Mouse (Mus musculus): ENCODE results near the gene Pla2g3.

Pla2g3 gene

DNA sequence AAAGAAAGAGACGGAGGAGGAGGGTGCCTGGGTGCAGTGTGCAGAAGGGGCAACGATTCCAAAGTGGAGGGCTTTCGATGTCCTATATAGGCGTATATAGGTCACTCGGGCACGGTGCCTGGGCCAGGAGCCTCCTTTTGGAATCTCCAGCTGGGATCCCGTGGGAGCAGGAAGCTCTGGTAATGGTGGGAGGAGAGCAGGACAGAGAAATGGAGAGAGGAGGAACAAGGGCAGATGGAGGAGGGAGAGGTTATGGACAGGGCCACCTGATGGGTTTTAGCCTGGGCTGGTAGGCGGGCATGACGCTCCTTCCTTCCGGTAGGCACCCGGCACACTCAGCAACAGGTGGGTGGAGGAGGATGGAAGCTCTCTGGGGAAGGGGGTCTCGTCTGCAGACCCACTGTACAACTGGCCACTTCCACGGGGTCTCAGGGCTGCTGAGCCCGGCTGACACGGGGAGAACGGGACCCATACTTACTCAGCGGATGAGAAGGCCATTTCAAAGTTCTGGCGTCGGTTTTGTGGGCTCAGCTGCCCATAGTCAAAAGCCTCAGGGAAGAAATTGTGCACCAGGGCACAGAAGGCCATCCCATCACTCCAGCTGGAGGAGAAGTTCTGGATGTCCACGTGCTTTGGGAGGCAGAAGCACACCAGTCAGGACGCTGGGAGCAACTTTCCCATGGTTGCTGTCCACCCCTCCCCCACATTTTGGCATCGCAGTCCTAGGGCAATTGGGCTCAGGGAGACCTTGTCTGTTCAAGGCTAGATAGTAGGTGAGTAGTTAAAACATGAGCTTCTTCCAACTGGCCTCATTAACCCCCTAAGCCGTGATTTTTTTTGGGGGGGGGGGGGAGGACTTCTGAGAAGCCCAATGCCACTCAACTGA is 33.5 kb downstream of the Pla2g3 start:
- DNase-seq = no peak

DNA sequence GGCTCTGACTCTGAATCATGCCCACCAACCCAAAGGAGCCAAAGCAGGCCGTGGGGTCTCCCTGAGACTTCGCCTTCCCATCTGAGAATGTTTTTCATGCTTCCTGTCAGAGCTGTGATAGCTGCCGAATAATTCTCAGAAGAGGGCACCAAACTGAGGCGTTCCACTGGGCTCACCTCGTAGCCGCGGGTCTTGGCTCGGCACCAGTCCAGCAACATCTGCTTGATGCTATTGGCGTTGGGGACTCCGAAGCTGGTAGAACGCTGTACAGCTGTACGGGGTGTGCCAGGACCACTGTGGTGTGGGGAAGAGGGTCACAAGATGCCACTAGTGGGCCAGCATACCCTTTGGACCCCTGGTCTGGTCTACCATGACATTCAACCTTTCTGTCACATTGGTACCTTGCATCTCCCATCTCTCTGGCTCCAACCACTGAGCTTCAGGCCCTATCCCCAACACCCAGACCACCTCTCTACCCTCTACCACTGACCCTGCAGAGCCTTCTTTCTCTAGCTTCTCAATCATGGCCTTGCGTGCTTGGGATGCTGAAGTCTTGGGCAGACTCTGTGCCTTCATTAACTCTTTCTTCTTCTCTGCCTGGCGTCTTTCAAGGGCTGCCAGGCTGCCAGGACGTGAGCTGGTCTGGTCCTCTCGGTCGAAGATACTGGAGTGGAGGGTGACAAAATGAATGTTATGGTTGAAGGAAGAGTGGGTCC is 34.4 kb downstream of the Pla2g3 start:
- no peak for DNase-seq

GRCm38 (mm10) chr11:3523840-3524582 is 35.9 kb downstream of the Pla2g3 start:
- no peak for DNase-seq

- no peak for DNase-seq
Observed at GRCm38 (mm10) chr11:3525560-3525959, 37.5 kb downstream of the Pla2g3 start.

DNA sequence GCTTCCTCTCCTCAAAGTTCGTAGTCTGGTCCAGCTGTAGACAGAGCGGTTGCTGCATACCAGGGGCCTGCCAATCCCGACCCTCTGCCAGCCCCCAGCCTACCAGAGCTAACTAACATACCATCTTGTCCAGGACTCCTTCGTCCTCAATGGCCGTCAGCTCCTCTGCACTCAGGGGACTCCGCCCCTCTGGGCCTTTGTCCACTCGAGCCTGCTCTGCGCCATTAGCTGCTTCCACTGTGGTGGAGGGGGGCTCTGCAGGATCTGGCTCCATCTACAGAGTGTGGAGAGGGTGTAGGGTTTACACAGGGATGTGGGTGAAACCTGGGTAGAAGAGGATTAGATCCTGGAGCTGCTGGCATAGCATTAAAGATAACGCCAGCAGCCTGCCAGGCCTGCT is 38.1 kb downstream of the Pla2g3 start:
- DNase-seq = no peak

- DNase-seq = no peak
Observed at GRCm38 (mm10) chr11:3526979-3527738, 39.1 kb downstream of the Pla2g3 start.

DNA sequence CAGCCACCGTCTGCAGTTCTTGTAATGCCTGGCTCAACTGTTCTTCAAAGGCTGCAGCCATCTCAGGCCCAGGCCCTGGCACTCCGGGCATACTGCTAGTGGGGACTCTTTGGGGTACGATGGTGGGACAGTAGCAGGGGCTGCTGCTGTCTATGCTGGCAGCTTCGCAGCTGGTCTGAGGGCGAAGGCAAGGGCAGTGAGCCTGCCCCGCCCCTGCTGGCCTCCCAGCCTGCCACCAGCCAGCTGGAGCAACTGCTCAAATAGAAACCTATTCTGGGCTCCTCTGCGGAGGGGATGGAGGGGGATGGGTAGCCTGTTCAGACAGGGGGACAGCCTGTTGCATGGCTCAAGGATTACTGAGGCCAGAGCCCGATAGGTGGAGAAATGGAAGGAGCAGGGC is 39.7 kb downstream of the Pla2g3 start:
- no peak for DNase-seq

DNA sequence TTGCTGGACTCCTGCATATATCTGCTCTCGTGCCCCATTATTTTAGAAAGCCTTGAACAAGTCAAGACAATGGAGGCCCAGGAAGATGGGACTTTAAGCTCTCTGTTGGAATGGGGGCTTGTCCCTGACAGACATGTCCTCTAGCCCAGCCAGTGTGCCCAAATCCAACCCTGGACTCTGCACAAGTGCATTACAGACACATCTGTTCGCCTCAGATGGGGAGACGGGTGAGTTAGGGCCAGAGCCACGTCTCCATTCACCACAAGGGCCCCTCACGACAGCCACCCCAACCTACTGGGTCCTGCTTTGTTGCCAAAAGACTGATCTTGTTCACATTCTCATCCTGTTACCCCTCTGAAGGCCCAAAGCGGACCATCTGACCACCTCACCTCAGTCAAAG is 40.1 kb downstream of the Pla2g3 start:
- DNase-seq = no peak

- DNase-seq = no peak
Observed at GRCm38 (mm10) chr11:3529476-3530252, 41.6 kb downstream of the Pla2g3 start.

DNA sequence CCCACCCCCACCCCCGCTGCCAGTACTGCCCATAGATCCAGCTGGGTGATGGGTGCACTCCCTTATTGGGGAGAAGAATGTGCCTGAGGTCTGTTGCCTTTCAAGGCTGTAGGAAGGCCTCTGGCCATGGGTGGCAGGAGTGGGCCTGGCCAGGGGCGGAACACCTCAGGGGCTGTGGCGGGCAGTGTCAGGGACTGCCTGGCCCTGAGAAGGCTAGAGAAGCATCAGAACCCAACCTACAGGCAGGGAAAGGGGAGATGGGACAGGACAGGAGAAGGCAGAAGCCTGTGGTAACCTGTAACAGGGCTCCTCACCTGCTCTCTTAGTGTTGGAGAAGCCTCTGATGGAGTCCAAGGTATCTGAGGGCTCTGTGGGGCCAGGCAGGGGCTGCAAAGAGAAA is 42.6 kb downstream of the Pla2g3 start:
- DNase-seq = no peak

- no peak for DNase-seq
Observed at GRCm38 (mm10) chr11:3531634-3532033, 43.5 kb downstream of the Pla2g3 start.

GRCm38 (mm10) chr11:3532101-3532931 is 44.2 kb downstream of the Pla2g3 start:
- DNase-seq = no peak

GRCm38 (mm10) chr11:3533406-3533932 is 45.4 kb downstream of the Pla2g3 start:
- DNase-seq = no peak

DNA sequence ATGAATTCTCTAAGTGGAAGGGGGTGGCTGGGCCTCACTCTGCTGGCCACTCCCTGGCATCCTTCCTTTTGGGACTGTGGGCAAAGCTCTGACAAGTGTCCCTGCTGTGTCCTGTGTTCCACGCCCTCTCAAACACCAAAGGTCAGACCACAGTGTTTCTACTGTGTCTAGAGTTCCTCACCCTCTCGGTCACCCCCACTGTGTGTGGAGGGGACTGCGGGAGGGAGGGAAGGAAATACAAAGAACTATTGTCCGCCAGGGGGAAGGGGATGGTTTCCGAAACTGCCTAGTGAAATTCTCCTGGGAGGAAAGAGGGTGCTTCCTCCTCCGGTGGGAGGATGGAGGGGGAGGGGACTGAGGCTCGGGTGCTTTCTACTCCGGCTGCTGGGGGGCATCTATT is 46.9 kb downstream of the Pla2g3 start:
- DNase-seq = no peak

- peak; percentile 95 to 96 for DNase-seq
Observed at GRCm38 (mm10) chr11:3535406-3535986, 47.4 kb downstream of the Pla2g3 start.

GRCm38 (mm10) chr11:3536082-3536481 is 48.0 kb downstream of the Pla2g3 start:
- DNase-seq = peak in 1 of 2 experiments; percentile 51

- peak; percentile 94 to 98 for DNase-seq
Observed at GRCm38 (mm10) chr11:3536745-3537333, 48.8 kb downstream of the Pla2g3 start.

DNA sequence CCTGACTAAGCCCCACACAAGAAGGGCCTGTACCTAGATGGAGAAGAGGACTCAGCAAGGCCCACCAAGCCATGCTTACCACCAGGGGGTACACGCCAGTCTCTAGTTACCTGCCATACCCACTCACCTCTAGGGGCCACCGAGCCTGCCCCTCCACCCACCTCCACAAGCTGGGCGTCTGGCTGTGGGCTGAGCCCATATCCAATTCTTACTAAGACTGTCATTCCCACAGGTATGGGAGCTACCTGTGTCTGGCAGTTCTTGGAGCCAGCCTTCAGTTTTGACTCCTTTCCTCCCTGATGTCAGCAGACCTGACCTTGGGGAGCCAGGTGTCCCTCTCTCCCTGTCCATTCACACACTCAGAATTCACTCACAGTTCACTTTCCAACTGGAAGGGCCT is 49.6 kb downstream of the Pla2g3 start:
- DNase-seq = no peak

DNA sequence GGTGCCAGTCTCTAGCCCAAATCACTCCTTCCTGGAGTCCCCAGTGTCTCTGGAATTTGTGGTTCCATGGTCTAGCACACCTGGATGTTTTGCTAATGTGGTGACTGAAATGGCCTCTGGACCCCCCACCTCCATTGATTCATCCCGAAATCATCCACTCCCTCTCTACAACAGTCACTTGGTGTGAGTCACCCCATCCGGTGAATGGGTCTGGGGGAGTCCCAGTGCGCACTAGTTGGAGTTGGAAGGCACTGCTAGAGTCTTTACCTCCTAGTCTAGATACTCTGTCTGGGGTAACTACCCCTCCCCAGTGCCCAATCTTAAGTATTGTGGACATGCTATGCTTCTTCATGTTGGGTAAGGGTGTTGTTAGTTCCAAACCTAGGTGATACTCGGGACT is 50.3 kb downstream of the Pla2g3 start:
- no peak for DNase-seq
